Comparison of ENCODE assay signal across 9 mouse cellular contexts in the genomic region with DNA sequence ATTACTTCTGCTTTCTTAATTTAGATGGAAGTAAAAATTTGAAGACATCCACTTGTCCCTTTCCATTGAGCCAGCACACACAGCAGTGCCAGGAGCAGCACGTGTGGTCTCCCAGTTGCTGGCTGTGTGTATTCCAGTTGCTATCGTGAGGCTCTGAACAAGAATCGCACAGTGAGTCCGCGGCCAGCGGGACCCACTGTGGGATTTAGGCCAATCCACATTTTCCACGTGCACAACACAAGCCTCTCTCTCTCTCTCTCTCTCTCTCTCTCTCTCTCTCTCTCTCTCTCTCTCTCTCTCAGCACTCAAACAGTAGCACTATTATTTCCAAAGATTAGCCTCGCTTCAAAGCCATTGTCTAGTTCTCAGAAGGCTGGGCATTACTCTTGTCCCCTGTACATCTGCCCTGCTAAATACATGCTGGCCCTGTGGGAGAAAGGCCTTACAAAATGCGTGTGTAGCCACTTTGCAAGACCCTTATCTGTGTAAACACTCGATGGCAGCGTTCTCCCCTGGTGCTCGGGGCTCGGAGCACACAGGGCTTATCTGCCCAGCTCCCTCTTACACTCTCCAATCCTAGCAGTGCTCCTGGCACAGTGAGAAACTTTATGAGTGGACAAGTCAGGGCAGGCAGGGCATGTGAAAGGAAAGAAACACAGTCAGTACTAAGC. TPM values are rescaled to one million over a fixed set of nuclear protein-coding genes. Genes with fewer than 3 reads are reported as not detected.
DNase-seq lines count a peak whose midpoint lies in the region; ATAC-seq and TF ChIP-seq lines count a peak whose summit lies in the region.
"Had no signal": no experiment of that assay in that cellular context is flagged by ENCODE, and none has a peak within 500 bp of the region (broad histone marks: within the 10 kb centered on the region; RNA-seq: fewer than 3 reads in every experiment).

No protein-coding gene starts in this region.

- TF ChIP-seq CTCF in left cerebral cortex, adult 2 months (IDR thresholded peaks at IDR 0.05) = no peak
- no peak for TF ChIP-seq CTCF in hindbrain, postnatal 0 days (IDR thresholded peaks at IDR 0.05; ENCODE audit: low read depth)

- 0 out of 2 replicates have a peak, but pooled peaks cover 3% of the 10 kb centered on the region for H3K4me1 ChIP-seq in forebrain, embryonic 15.5 days
- H3K4me1 ChIP-seq in hindbrain, postnatal 0 days (ENCODE audit: insufficient read depth, low read length) = peaks cover 9% of the 10 kb centered on the region

- intact Hi-C loops in left cerebral cortex, adult 2 months (cut with DNase I) = no loop called here

- H3K27me3 ChIP-seq in forebrain, embryonic 15.5 days = no peaks in the 10 kb centered on the region
- no peaks in the 10 kb centered on the region for H3K27me3 ChIP-seq in hindbrain, postnatal 0 days (ENCODE audit: insufficient read depth, low read length)

- H3K9ac ChIP-seq in forebrain, embryonic 15.5 days (replicated peaks) = no peak overlapping the region
- H3K9ac ChIP-seq in hindbrain, postnatal 0 days (replicated peaks; ENCODE audit: low read length) = no peak overlapping the region
- H3K9ac ChIP-seq: liver, embryonic 14.5 days had no signal

- 34% methylated on average over 13 of the region's 13 CpGs for WGBS in forebrain, embryonic 15.5 days
- WGBS in hindbrain, postnatal 0 days = 18% methylated on average over 13 of the region's 13 CpGs

- no peaks in the 10 kb centered on the region for H3K9me3 ChIP-seq in forebrain, embryonic 15.5 days
- H3K9me3 ChIP-seq in hindbrain, postnatal 0 days (ENCODE audit: low read length) = no peaks in the 10 kb centered on the region

- no peak overlapping the region for H3K4me3 ChIP-seq in left cerebral cortex, adult 2 months
- no peak overlapping the region for H3K4me3 ChIP-seq in forebrain, embryonic 15.5 days
- H3K4me3 ChIP-seq in hindbrain, postnatal 0 days (ENCODE audit: low read length) = no peak overlapping the region

- 0 out of 2 replicates have a peak, but pooled peaks have one; percentile 13 for ATAC-seq in forebrain, embryonic 15.5 days (replicated peaks)
- ATAC-seq in hindbrain, postnatal 0 days = peak; percentile 81

- no peaks in the 10 kb centered on the region for H3K36me3 ChIP-seq in forebrain, embryonic 15.5 days
- H3K36me3 ChIP-seq in hindbrain, postnatal 0 days (ENCODE audit: insufficient read depth, low read length) = no peaks in the 10 kb centered on the region

- H3K4me2 ChIP-seq in forebrain, embryonic 15.5 days (replicated peaks) = no peak overlapping the region
- H3K4me2 ChIP-seq in hindbrain, postnatal 0 days (ENCODE audit: low read depth, low read length) = 0 out of 2 replicates have a peak overlapping the region, but pooled peaks have one; percentile 7

- H3K27ac ChIP-seq in left cerebral cortex, adult 2 months = peak overlapping the region; percentile 57; the same call in 1 of the 2 replicates
- no peak overlapping the region for H3K27ac ChIP-seq in forebrain, embryonic 15.5 days (replicated peaks)
- H3K27ac ChIP-seq in hindbrain, postnatal 0 days = peak overlapping the region; percentile 22; the same call in 1 of the 2 replicates
- H3K27ac ChIP-seq: liver, embryonic 14.5 days had no signal

- DNase-seq in left cerebral cortex, adult 2 months (ENCODE audit: extremely low spot score in 1 of 2, low spot score in 2 of 2) = no peak
- DNase-seq in left cerebral cortex, adult 9 months (ENCODE audit: low spot score in 2 of 2) = no peak
- peak; percentile 46 for DNase-seq in hindbrain, postnatal 0 days (ENCODE audit: low spot score)
- peak; percentile 32 for DNase-seq in retina, embryonic 14.5 days (ENCODE audit: low spot score)
- DNase-seq in kidney, postnatal 10 days = no peak
- DNase-seq in cerebellum, adult 11 months = no peak
- DNase-seq: thymus, postnatal 14 days had no signal

RNA-seq across cellular contexts. Expression of a gene that starts 25.0 kb away (rescaled TPM):
- 10 to 100 TPM; 46.5 to 48.2 TPM for total RNA-seq in left cerebral cortex, adult 2 months (2021)
- 8.4 and 8.5 TPM in 2 replicates for polyA plus RNA-seq in forebrain, embryonic 15.5 days (2015; fragmentation: Nextera tagmentation; extraction: Ambion mirVana)
- 22.3 and 22.6 TPM in 2 replicates for total RNA-seq in hindbrain, postnatal 0 days (2014; rRNA removed)
- polyA plus RNA-seq in hindbrain, postnatal 0 days (2015; fragmentation: Nextera tagmentation; extraction: Ambion mirVana) = 4.8 and 5.1 TPM in 2 replicates

RNA-seq across cellular contexts. Expression of a gene that starts 25.9 kb away (rescaled TPM):
- 10 to 100 TPM; 83.2 to 93.0 TPM for total RNA-seq in left cerebral cortex, adult 2 months (2021)
- polyA plus RNA-seq in forebrain, embryonic 15.5 days (2015; fragmentation: Nextera tagmentation; extraction: Ambion mirVana) = 84.1 and 87.3 TPM in 2 replicates
- 34.9 and 37.6 TPM in 2 replicates for total RNA-seq in hindbrain, postnatal 0 days (2014; rRNA removed)
- 61.5 and 62.1 TPM in 2 replicates for polyA plus RNA-seq in hindbrain, postnatal 0 days (2015; fragmentation: Nextera tagmentation; extraction: Ambion mirVana)

RNA-seq across cellular contexts. Expression of a gene that starts 51.8 kb away (rescaled TPM):
- 1 to 10 TPM; 6.9 to 8.5 TPM for total RNA-seq in left cerebral cortex, adult 2 months (2021)
- polyA plus RNA-seq in forebrain, embryonic 15.5 days (2015; fragmentation: Nextera tagmentation; extraction: Ambion mirVana) = 24.1 and 28.3 TPM in 2 replicates
- 19.6 and 22.6 TPM in 2 replicates for total RNA-seq in hindbrain, postnatal 0 days (2014; rRNA removed)
- 32.8 and 34.7 TPM in 2 replicates for polyA plus RNA-seq in hindbrain, postnatal 0 days (2015; fragmentation: Nextera tagmentation; extraction: Ambion mirVana)

Comparison
In these comparisons a context has a peak if more than half of its experiments do, and no peak if none do; other contexts are left out.
1. DNase-seq: peak in hindbrain, postnatal 0 days (single experiment) and retina, embryonic 14.5 days (single experiment); none in left cerebral cortex, adult 2 months (0 of 2), left cerebral cortex, adult 9 months (0 of 2), kidney, postnatal 10 days (single experiment) and cerebellum, adult 11 months (single experiment).